Mouse (Mus musculus): ENCODE measurements around the gene Hoxb5. TPM values are rescaled to one million over a fixed set of nuclear protein-coding genes. Genes with fewer than 3 reads are reported as not detected.
A peak's percentile ranks its signal among the peaks of the same experiment; 100 is the strongest.

The Hoxb5 gene
- polyA plus RNA-seq, 1 experiment from 2014 or later: 0.83 TPM

GRCm38 (mm10) chr11:96345893-96346806, 43.0 kb downstream of the Hoxb5 start:
- Histone ChIP-seq H3K4me1 (replicated peaks) (peaks cover 28% of the 10 kb centered on the region), H3K4me3 (replicated peaks) (peak overlapping the region; percentile 29), H3K36me3 (no peaks in the 10 kb centered on the region), H3K27ac (no peak overlapping the region), H3K9me3 (no peaks in the 10 kb centered on the region), H3K4me2 (peak overlapping the region; percentile 58), H3K9ac (replicated peaks) (no peak overlapping the region; the same call in 1 of the 2 replicates), H3K27me3 (peaks cover 96% of the 10 kb centered on the region)
- 4% methylated on average over 45 of the region's 45 CpGs for WGBS
- ATAC-seq (ENCODE audit: insufficient number of reproducible peaks, insufficient read depth, low FRiP score, low TSS enrichment, low read depth): no peak

GRCm38 (mm10) chr11:96346916-96347520, 43.9 kb downstream of the Hoxb5 start:
- peaks cover 27% of the 10 kb centered on the region for H3K4me1 ChIP-seq (replicated peaks)

GRCm38 (mm10) chr11:96347717-96348116, 44.6 kb downstream of the Hoxb5 start:
- Histone ChIP-seq H3K9me3 (no peaks in the 10 kb centered on the region), H3K4me1 (replicated peaks) (peaks cover 29% of the 10 kb centered on the region), H3K36me3 (no peaks in the 10 kb centered on the region), H3K4me2 (no peak overlapping the region; the same call in 1 of the 2 replicates), H3K27me3 (peaks cover 95% of the 10 kb centered on the region), H3K4me3 (replicated peaks) (no peak overlapping the region), H3K9ac (replicated peaks) (no peak overlapping the region), H3K27ac (no peak overlapping the region)
- WGBS: 19% methylated on average over 4 of the region's 4 CpGs
- no peak for ATAC-seq (ENCODE audit: insufficient number of reproducible peaks, insufficient read depth, low FRiP score, low TSS enrichment, low read depth)

More at GRCm38 (mm10) chr11:96346916-96347520, 43.9 kb downstream of the Hoxb5 start:
- 41% methylated on average over 5 of the region's 5 CpGs for WGBS
- H3K9ac ChIP-seq (replicated peaks): no peak overlapping the region
- H3K27me3 ChIP-seq: peaks cover 96% of the 10 kb centered on the region
- H3K27ac ChIP-seq: no peak overlapping the region
- H3K9me3 ChIP-seq: no peaks in the 10 kb centered on the region
- ATAC-seq (ENCODE audit: insufficient number of reproducible peaks, insufficient read depth, low FRiP score, low TSS enrichment, low read depth): no peak
- H3K36me3 ChIP-seq: no peaks in the 10 kb centered on the region
- no peak overlapping the region for H3K4me3 ChIP-seq (replicated peaks)
- no peak overlapping the region for H3K4me2 ChIP-seq

GRCm38 (mm10) chr11:96348141-96348928, 45.2 kb downstream of the Hoxb5 start:
- ATAC-seq (ENCODE audit: insufficient number of reproducible peaks, insufficient read depth, low FRiP score, low TSS enrichment, low read depth): no peak
- H3K4me2 ChIP-seq: peak overlapping the region; percentile 22
- 8% methylated on average over 21 of the region's 21 CpGs for WGBS
- peaks cover 35% of the 10 kb centered on the region for H3K4me1 ChIP-seq (replicated peaks)
- H3K9ac ChIP-seq (replicated peaks): no peak overlapping the region
- H3K4me3 ChIP-seq (replicated peaks): no peak overlapping the region
- H3K36me3 ChIP-seq: no peaks in the 10 kb centered on the region
- H3K27ac ChIP-seq: no peak overlapping the region
- no peaks in the 10 kb centered on the region for H3K9me3 ChIP-seq
- peaks cover 95% of the 10 kb centered on the region for H3K27me3 ChIP-seq

GRCm38 (mm10) chr11:96348988-96349387, 45.9 kb downstream of the Hoxb5 start:
- H3K4me2 ChIP-seq: no peak overlapping the region
- H3K27ac ChIP-seq: no peak overlapping the region
- no peaks in the 10 kb centered on the region for H3K36me3 ChIP-seq
- ATAC-seq (ENCODE audit: insufficient number of reproducible peaks, insufficient read depth, low FRiP score, low TSS enrichment, low read depth): no peak
- H3K27me3 ChIP-seq: peaks cover 91% of the 10 kb centered on the region
- no peak overlapping the region for H3K4me3 ChIP-seq (replicated peaks)
- no peaks in the 10 kb centered on the region for H3K9me3 ChIP-seq
- 15% methylated on average over 3 of the region's 3 CpGs for WGBS
- H3K4me1 ChIP-seq (replicated peaks): peaks cover 37% of the 10 kb centered on the region
- no peak overlapping the region for H3K9ac ChIP-seq (replicated peaks)

GRCm38 (mm10) chr11:96349491-96350340, 46.6 kb downstream of the Hoxb5 start:
- Histone ChIP-seq H3K27ac (no peak overlapping the region), H3K9me3 (no peaks in the 10 kb centered on the region), H3K9ac (replicated peaks) (no peak overlapping the region), H3K27me3 (peaks cover 91% of the 10 kb centered on the region), H3K36me3 (no peaks in the 10 kb centered on the region), H3K4me2 (peak overlapping the region; percentile 16; the same call in 1 of the 2 replicates), H3K4me3 (replicated peaks) (no peak overlapping the region), H3K4me1 (replicated peaks) (peaks cover 39% of the 10 kb centered on the region)
- ATAC-seq (ENCODE audit: insufficient number of reproducible peaks, insufficient read depth, low FRiP score, low TSS enrichment, low read depth): no peak
- WGBS: 5% methylated on average over 14 of the region's 14 CpGs

GRCm38 (mm10) chr11:96350341-96350624, 47.1 kb downstream of the Hoxb5 start, which contains the start of gene Hoxb2:
Gene Hoxb2, plus strand, starts transcription at chr11:96350525.
- H3K9ac ChIP-seq (replicated peaks): no peak within 1 kb of the TSS

GRCm38 (mm10) chr11:96350791-96351190, 47.7 kb downstream of the Hoxb5 start:
- Histone ChIP-seq H3K36me3 (no peaks in the 10 kb centered on the region), H3K4me2 (no peak overlapping the region), H3K4me1 (replicated peaks) (peaks cover 31% of the 10 kb centered on the region), H3K27ac (0 out of 2 replicates have a peak overlapping the region, but pooled peaks have one; percentile 64), H3K27me3 (peaks cover 86% of the 10 kb centered on the region), H3K9me3 (no peaks in the 10 kb centered on the region), H3K4me3 (replicated peaks) (no peak overlapping the region), H3K9ac (replicated peaks) (no peak overlapping the region)
- no peak for ATAC-seq (ENCODE audit: insufficient number of reproducible peaks, insufficient read depth, low FRiP score, low TSS enrichment, low read depth)
- 22% methylated on average over 2 of the region's 2 CpGs for WGBS

More at GRCm38 (mm10) chr11:96350341-96350624, 47.1 kb downstream of the Hoxb5 start, which contains the start of gene Hoxb2:
- Histone ChIP-seq H3K27ac (0 out of 2 replicates have a peak within 1 kb of the TSS, but pooled peaks have one; percentile 64), H3K4me1 (replicated peaks) (peaks cover 36% of the 10 kb centered on the region), H3K4me3 (replicated peaks) (no peak within 1 kb of the TSS), H3K9me3 (no peaks in the 10 kb centered on the region), H3K4me2 (peak within 1 kb of the TSS; percentile 62; the same call in 1 of the 2 replicates), H3K36me3 (no peaks in the 10 kb centered on the region), H3K27me3 (peaks cover 91% of the 10 kb centered on the region)
- ATAC-seq (ENCODE audit: insufficient number of reproducible peaks, insufficient read depth, low FRiP score, low TSS enrichment, low read depth): no peak
- WGBS: 5% methylated on average over 2 of the region's 2 CpGs

- 0 out of 2 replicates have a peak overlapping the region, but pooled peaks have one; percentile 64 for H3K27ac ChIP-seq
- H3K36me3 ChIP-seq: no peaks in the 10 kb centered on the region
- peaks cover 86% of the 10 kb centered on the region for H3K27me3 ChIP-seq
- peak overlapping the region; percentile 62 for H3K4me2 ChIP-seq
- no peak overlapping the region; the same call in 1 of the 2 replicates for H3K9ac ChIP-seq (replicated peaks)
- 5% methylated on average over 11 of the region's 11 CpGs for WGBS
- no peak for ATAC-seq (ENCODE audit: insufficient number of reproducible peaks, insufficient read depth, low FRiP score, low TSS enrichment, low read depth)
- peaks cover 28% of the 10 kb centered on the region for H3K4me1 ChIP-seq (replicated peaks)
- no peaks in the 10 kb centered on the region for H3K9me3 ChIP-seq
- peak overlapping the region; percentile 46; the same call in 1 of the 2 replicates for H3K4me3 ChIP-seq (replicated peaks)
Measured at GRCm38 (mm10) chr11:96351312-96351711, 48.2 kb downstream of the Hoxb5 start.

GRCm38 (mm10) chr11:96351831-96352230, 48.7 kb downstream of the Hoxb5 start:
- Histone ChIP-seq H3K4me1 (replicated peaks) (peaks cover 28% of the 10 kb centered on the region), H3K36me3 (no peaks in the 10 kb centered on the region), H3K9ac (replicated peaks) (peak overlapping the region; percentile 24), H3K4me2 (peak overlapping the region; percentile 62), H3K9me3 (no peaks in the 10 kb centered on the region), H3K4me3 (replicated peaks) (peak overlapping the region; percentile 46), H3K27me3 (peaks cover 85% of the 10 kb centered on the region), H3K27ac (peak overlapping the region; percentile 64; the same call in 1 of the 2 replicates)
- no peak for ATAC-seq (ENCODE audit: insufficient number of reproducible peaks, insufficient read depth, low FRiP score, low TSS enrichment, low read depth)
- WGBS: under 1% methylated on average over 22 of the region's 22 CpGs
